Mouse (Mus musculus) adrenal gland (tissue): Measurements from ENCODE around the gene Shroom3.

Experiments
- intact Hi-C: fragments of 180-260 bp; cut with DNase I; formaldehyde crosslinking; loops from one replicate; pipeline ENCODE4 v1.15.1; 2025

Gene Shroom3

DNA sequence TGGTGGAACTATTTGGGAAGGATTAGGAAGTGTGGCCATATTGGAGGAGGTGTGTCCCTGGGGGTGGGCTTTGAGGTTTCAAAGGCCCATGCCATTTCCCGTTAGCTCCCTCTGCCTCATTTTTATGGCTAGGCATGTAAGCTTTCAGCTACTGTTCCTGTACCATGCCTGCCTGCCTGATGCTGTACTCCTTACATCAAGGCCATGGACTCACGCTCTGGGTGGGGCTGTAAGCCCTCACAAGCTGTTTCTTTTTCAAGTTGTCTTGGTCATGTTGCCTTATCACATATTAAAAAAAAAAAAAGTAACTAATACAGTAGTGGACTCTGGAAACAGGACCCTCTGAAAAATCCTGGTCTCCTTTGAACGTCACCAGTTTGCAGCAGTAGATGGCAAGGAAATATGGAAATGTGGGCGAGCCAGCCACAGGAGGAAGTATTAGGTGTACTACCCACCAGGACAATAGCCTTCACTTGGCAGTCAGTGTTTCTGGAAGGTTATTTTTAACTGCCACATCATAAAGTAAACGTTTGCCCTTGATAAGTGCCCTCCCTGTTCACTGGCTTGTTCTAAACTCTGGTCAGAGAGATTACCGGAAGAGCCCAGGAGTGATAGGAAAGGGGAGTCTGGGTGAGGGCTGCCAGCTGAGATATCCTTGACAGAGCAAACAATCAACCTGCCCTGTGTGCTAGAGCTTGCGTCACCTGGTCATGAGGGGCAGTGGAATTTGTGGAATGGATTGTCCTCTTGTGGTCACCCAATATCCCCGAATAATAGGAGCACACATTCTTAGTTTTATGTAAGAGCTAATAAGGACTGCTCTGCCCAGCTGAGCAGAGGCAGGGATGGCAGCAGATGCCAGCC is 62.4 kb downstream of the Shroom3 start:
- intact Hi-C loops, result no loop called here

GRCm38 (mm10) chr5:92751488-92751887 is 68.3 kb downstream of the Shroom3 start:
- intact Hi-C loops, result no loop called here

DNA sequence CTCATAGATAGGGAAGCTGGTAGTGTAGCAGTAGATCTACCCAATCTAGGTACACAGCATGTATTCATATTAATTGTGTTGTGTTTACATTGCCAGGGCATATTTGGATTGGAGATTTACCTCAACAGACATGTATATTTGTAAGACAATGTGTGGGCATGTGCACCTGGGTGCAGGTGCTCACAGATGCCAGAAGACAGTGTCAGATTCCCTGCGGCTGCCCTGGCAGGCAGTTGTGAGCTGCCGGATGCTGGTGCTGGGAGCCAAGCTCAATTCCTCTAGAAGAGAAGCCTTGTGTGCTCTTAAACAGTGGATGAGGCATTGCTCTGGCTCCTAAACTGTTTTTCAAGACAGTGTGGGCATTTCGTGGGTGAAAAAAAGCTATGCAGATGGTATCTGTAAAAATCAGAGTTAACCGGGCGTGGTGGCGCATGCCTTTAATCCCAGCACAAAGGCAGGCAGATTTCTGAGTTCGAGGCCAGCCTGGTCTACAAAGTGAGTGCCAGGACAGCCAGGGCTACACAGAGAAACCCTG is 72.1 kb downstream of the Shroom3 start:
- intact Hi-C loops, result no loop called here

DNA sequence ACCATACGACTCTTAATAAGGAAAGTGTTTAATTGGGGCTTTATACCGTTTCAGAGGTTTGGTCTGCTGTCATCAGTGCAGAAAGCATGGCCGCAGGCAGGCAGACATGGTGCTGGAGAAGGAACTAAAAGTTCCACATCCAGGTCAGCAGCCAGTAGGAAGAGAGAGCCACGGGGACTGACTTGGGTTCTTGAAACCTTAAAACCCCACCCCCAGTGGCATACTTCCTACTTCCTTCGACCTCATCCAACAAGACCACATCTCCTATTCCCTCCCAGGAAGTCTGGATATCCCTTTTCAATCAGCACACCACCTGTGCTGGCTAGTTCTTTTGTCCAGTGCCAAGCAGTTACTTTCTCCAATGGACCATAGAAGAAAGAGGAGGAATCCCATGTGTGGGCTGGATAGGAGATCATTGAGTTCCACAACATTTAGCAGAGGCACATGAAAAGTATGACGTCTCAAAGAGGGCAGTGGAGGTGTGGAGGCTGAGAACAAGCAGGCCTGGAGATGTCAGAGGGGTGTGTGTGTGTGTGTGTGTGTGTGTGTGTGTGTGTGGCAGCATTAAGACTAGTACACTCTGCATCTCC is 76.0 kb downstream of the Shroom3 start:
- intact Hi-C loops, result no loop called here

DNA sequence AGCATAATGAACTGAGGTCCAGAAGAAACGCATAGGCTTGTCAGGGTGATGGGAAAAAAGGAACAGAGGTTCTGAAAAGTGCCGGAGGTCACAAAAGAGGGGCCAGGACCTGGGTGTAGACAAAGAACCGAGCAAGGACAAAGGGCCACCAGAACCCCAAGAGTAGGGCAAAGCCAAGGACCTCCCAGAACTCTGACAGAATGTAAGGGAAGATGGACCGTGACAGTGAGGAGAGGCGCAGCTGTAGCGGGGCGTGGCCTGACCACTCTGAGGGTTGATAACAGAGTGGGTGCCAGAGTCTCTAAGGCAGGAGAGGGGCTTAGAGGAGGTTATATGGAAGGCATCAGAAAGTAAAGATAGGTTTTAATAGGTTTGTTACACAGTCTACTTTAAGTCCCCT is 77.3 kb downstream of the Shroom3 start:
- intact Hi-C loops, result no loop called here

DNA sequence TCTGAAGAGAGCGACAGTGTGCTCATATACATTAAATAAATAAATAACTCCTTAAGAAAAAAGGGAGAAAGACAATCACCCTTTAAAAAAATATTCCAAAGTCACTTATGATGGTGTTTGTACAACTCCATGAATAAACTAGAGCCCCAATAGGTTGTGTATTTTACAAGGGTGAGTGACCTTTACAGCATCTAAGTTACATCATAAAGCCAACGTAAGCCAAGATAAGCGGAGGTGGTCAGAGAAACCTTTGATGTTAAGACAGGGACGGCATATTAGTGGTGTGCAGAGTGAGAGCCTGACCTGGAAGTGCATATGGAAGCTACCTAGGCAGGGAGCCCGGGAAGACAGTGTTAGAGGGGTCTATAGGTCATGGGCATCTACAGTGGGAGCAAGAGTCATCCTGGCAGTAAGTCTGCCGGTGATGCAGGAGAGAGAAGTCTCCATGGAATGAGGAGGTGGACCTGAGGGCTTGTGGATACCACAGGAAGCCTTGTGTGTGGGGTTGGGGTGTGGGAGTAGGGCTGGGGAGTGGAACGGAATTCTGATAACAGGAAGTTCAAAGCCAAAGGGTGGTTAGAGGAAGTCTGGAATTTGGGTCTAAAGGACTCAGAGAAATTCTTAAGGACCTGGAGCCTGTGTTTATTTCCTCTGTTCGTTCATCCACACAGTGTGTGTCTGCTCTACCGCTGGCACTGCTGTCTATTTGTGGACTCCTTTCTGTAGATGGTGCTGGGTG is 78.5 kb downstream of the Shroom3 start:
- intact Hi-C loops, result no loop called here

GRCm38 (mm10) chr5:92762425-92762824 is 79.2 kb downstream of the Shroom3 start:
- intact Hi-C loops, result no loop called here

GRCm38 (mm10) chr5:92763546-92763952 is 80.3 kb downstream of the Shroom3 start:
- intact Hi-C loops, result no loop called here

DNA sequence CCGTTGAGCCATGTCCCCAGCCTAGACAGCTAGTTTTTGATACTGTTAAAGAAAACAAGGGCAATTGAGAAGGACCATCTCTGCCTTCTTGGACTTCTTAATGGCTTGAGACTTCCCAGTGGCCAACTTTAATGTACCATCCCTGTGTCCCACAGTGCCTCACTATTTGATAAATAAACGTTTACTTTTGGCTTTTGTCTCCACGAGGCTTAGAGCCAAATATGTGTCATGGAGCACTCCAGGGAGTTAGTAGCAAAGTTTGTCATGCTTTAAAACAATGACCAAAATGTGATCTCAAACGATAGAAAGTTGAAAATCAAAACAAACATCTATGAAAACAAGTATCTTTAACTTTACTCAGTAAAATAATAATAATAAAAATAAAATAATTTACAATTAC is 83.1 kb downstream of the Shroom3 start:
- intact Hi-C loops, result no loop called here

DNA sequence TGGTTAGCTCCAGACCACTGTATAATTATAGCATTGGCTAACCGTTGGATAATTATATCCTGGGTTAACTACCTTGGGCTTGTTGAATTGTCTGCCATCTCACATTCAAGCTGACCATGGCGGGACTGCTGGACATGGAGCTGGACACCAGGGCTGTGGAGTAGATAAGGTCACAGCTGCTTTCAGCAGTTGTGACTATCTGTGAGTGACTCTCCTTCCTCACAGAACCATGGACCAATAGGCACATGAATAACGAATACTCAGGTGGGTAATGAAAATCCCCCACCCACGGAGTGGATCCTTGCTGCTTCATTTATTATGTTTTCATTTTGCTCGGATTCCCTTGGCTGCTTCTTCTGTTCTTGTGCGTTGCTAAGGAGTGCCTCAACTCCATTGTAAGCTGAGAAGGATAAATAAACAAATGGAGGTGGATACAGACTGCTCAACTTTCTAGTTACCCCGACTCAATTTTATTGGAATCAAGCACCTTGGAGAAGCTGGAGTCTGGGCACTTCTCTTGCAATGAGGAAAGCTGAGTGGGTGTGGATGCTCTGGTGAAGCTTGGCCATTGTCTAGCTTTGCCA is 84.1 kb downstream of the Shroom3 start:
- intact Hi-C loops, result no loop called here

DNA sequence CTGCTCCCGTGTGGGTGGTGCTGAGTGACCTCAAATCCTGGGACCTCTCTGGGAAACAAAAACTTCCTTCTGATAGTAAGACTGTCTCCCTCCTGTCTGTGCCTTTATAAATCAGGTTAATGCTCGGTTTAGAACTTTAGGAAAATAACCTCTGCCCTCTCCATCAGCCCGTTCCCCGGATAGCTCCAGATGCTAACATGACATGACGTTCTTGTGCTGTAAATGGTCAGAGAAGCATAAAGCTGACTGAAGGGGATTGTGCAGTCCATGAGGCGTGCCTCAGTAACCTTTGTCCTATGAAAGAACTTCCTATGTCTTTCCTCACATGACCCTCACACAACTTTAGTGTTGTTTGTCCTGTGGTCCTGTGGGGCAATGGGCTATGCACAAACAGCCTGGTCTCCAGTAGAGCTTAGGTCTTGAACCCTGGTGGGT is 84.6 kb downstream of the Shroom3 start:
- intact Hi-C loops, result no loop called here

GRCm38 (mm10) chr5:92773821-92774220 is 90.6 kb downstream of the Shroom3 start:
- intact Hi-C loops, result no loop called here

DNA sequence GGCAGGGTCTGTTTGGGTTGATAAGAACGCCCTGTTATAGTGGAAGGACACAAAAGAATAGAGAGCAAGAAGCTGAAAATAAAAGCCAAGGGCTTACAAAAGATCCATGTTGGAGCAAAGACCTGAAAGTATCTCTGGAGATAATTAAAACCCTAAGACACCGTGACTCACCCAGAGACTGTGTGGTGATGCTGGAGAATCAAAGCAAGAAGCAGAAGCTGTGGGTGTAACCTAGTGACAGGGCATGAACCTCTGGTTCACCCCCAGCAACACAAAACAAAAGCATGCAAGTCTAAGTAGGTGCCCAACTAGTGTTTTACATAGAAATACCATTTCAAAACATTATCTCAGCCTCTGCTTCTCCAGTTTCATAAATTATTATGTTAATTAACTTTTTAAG is 91.2 kb downstream of the Shroom3 start:
- intact Hi-C loops, result no loop called here

- intact Hi-C loops, result no loop called here
Observed at GRCm38 (mm10) chr5:92774893-92775292, 91.7 kb downstream of the Shroom3 start.

DNA sequence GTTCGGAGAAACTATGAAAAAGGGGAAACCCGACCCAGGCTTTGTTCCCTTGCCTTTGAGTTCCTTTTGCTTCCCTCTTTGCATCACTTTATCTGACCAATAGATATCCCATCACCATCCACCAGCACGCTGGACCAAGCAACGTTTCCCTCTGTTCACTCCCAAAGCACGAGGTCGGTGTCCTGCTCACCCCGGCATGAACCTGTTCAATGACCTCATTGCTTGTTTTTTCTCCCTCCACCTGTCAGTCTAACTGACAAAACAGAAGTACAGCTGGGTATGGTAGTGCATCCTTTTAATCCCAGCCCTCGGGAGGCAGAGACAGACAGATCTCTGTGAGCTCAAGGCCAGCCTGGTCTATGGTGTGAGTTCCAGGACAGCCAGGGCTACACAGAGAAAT is 95.2 kb downstream of the Shroom3 start:
- intact Hi-C loops, result no loop called here

DNA sequence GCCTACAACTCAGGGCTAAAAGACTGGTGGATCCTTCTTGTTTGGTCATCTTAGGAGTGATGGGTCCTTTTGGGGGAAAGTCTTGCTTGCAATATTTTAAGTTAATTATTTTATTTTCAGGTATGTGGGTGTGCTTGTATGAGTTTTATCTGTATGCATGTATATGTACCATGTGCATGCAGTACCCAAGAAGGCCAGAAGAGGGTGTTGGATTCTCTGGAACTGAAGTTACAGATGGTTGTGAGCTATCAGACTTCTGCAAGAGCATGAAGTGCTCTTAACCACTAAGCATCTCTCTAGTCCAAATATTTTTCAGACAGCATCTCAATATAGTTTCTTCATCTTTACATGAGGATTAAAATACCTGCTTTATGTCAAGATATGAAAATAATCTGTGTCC is 97.8 kb downstream of the Shroom3 start:
- intact Hi-C loops, result no loop called here

GRCm38 (mm10) chr5:92784037-92784860 is 101.0 kb downstream of the Shroom3 start:
- intact Hi-C loops, result no loop called here

- intact Hi-C loops, result no loop called here
Observed at GRCm38 (mm10) chr5:92785870-92786436, 102.7 kb downstream of the Shroom3 start.

DNA sequence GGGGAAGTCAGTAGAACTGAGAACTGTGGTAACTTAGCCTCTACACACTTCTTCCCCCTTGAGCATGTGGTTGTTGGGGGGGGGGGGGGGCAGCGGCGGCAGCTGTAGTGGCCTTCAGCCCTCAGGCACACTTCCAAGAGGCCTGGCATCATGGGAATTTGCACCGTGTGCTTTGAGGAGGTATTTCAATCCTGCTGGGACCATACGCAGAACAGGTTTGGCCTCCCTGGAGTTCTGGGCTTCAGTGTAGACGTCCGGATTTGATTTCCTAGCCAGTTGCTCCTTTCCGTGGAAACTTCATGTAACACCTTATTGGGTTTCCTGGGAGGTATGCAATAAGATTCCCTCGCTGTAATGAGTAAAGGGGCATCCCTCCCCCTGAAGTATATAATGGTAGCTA is 105.8 kb downstream of the Shroom3 start:
- intact Hi-C loops, result no loop called here
